Mouse (Mus musculus): ENCODE measurements around the gene Polg.

DNA sequence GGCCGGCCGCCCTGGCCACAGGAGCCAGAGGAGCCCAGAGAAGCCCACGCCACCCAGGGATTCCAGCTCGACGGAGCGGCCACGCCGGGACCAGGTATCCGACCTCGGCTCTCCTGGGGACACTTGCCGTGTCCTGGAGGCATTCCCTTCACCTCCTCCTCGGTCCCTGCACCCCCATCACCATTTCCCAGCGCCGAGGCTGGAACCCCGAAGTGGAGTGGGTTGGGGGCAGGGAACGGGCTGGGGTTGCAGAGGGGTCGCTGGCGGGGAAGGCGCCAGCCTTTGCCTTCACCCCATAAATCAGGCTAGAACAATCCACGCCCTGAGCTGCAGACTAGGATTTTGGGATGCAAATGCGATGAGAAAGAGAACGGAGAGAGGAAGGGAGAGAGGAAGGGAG lies 39.2 kb upstream of the Polg start:
- TF ChIP-seq CTCF (IDR thresholded peaks at IDR 0.05; ENCODE audit: low read depth): no peak
- TF ChIP-seq EP300 (IDR thresholded peaks at IDR 0.05; ENCODE audit: low read depth): no peak

All from heart, postnatal 0 days (tissue).